Mouse (Mus musculus) neural tube, embryonic 13.5 days (tissue): ENCODE results near the gene Tbc1d10c. TPM values are rescaled to one million over a fixed set of nuclear protein-coding genes. Genes with fewer than 3 reads are reported as not detected.

Source experiments
- ATAC-seq: fragments of 200-750 bp; cut with Nextera tagmentation; 2 replicates; pipeline ENCODE4 v1.8.0; 2017; ENCODE audit warnings: low read depth, mild to moderate bottlenecking, moderate TSS enrichment, moderate library complexity
- H3K27ac ChIP-seq: fragments of 300-500 bp; sonication (generic); replicated peaks from 2 replicates; pipeline ENCODE4 v1.5.1; 2015; ENCODE audit warnings: moderate library complexity, mild to moderate bottlenecking, inconsistent platforms
- H3K27me3 ChIP-seq: fragments of 300-500 bp; sonication (generic); 2 replicates; pipeline ENCODE4 v1.6.1; 2015; ENCODE audit warnings: mild to moderate bottlenecking, inconsistent platforms
- H3K36me3 ChIP-seq: fragments of 300-500 bp; sonication (generic); 2 replicates; pipeline ENCODE4 v1.6.1; 2015; ENCODE audit warnings: mild to moderate bottlenecking, inconsistent platforms
- H3K4me1 ChIP-seq: fragments of 300-500 bp; sonication (generic); replicated peaks from 2 replicates; pipeline ENCODE4 v1.6.1; 2015; ENCODE audit warnings: inconsistent platforms
- H3K4me2 ChIP-seq: fragments of 300-500 bp; sonication (generic); 2 replicates; pipeline ENCODE4 v1.6.1; 2015; ENCODE audit warnings: inconsistent platforms, mild to moderate bottlenecking, moderate library complexity
- H3K4me3 ChIP-seq: fragments of 300-500 bp; sonication (generic); 2 replicates; pipeline ENCODE4 v1.5.1; 2015; ENCODE audit warnings: mild to moderate bottlenecking, inconsistent platforms
- H3K9ac ChIP-seq: fragments of 300-500 bp; sonication (generic); 2 replicates; pipeline ENCODE4 v1.6.1; 2015; ENCODE audit warnings: moderate library complexity, mild to moderate bottlenecking, inconsistent platforms
- H3K9me3 ChIP-seq: fragments of 300-500 bp; sonication (generic); 2 replicates; pipeline ENCODE4 v1.6.1; 2016; ENCODE audit warnings: inconsistent platforms
- WGBS: fragments of 180-500 bp; shearing (Covaris S2); methylation state at CpG from one replicate; pipeline ENCODE4 v1.1.7; 2015; 5-methylcytosine and 5-hydroxymethylcytosine counted together
- polyA plus RNA-seq: library from polyadenylated mRNA; unstranded; fragments of >200 nt; fragmentation: Nextera tagmentation; extraction: Ambion mirVana; gene quantifications from 2 replicates; pipeline ENCODE4 v1.2.1, GENCODE M21; 2015

The Tbc1d10c gene
- polyA plus RNA-seq: 0.80 and 0.88 TPM in 2 replicates

DNA sequence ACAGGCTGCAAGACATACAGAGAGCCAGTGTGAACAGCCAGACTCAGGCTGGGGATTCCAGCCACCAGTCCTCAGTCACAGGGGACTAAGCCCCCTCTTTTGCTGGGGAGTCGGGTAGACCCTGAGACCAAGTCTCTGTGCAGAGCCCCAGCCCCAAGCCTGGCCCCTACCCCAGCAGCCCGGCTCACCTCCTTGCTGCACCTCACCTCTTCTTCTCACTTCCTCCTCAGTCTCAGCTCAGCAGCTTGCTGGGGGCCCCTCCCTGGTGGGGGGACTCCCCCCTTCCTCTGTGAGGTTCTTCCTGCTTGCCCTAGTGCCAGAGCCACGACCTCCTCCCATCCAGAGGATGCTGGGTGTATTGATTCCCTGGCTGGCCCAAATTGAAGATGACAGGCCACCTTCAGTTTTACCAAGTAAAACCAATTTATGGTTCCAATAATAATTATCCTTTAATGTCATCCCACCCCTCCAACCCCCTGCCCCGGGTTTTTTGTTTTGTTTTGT, at the start of gene Tbc1d10c:
Gene Tbc1d10c, minus strand, starts transcription at position 454 of the 504 bp plus-strand sequence.
- peaks cover 28% of the 10 kb centered on the region for H3K36me3 ChIP-seq
- no peaks in the 10 kb centered on the region for H3K9me3 ChIP-seq
- H3K4me1 ChIP-seq: peaks cover 36% of the 10 kb centered on the region
- H3K27me3 ChIP-seq: no peaks in the 10 kb centered on the region
- peak within 1 kb of the TSS; percentile 95 for H3K27ac ChIP-seq
- WGBS: 65% methylated on average over 4 of the region's 4 CpGs
- H3K4me2 ChIP-seq: peak within 1 kb of the TSS; percentile 93
- no peak for ATAC-seq
- peak within 1 kb of the TSS; percentile 97 for H3K4me3 ChIP-seq
- peak within 1 kb of the TSS; percentile 99 for H3K9ac ChIP-seq

DNA sequence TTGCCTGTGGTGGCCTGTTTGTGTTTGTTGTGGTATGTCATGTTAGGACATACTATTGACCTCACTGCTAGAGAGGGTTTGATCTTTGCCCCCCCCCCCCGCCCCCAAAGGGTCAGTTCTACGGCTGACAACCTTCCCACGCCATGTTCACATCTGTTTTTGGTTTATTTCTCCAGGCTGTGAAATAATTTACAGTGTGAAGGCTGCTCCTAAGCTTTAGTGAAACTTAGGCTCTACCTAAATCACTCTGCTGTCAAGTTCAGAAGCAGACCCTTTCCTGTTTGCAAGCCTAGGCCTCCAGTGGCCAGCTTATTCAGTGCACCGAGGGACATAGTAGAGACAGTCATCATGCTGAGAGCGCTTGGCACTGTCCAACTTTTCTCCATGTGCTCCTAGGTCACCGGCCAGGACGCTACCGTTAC, 49.2 kb upstream of the Tbc1d10c start:
- 67% methylated on average over 8 of the region's 8 CpGs for WGBS

GRCm38 (mm10) chr19:4234548-4234947, 43.5 kb upstream of the Tbc1d10c start:
- no peak for ATAC-seq
- WGBS: 73% methylated on average over 4 of the region's 4 CpGs

More for the DNA sequence above, 49.2 kb upstream of the Tbc1d10c start:
- H3K9me3 ChIP-seq: no peaks in the 10 kb centered on the region
- no peak for ATAC-seq
- H3K9ac ChIP-seq: no peak overlapping the region
- H3K4me3 ChIP-seq: no peak overlapping the region
- no peak overlapping the region for H3K4me2 ChIP-seq
- H3K27me3 ChIP-seq: no peaks in the 10 kb centered on the region
- H3K4me1 ChIP-seq: no peaks in the 10 kb centered on the region
- no peaks in the 10 kb centered on the region for H3K36me3 ChIP-seq
- no peak overlapping the region for H3K27ac ChIP-seq

DNA sequence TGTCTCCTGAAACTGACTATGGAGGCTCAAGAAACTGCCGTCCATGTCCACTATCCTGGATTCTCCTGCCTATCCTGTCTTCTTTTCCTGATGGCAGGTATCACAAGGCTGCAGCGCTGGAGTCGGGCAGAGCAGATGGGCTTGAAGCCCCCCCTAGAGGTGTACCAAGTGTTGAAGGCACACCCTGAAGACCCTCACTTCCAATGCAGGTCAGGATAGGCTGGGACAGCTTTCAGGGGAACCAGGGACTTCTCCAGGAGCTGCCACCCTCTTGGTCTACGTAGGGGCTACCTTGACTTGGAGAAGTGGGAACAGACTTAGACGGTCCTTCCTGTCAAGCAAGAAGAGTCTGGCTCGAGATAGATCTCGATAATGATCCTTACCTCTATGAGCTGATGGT, 41.6 kb upstream of the Tbc1d10c start:
- peaks cover 26% of the 10 kb centered on the region for H3K27me3 ChIP-seq
- H3K27ac ChIP-seq: no peak overlapping the region
- H3K9ac ChIP-seq: peak overlapping the region; percentile 82
- peak overlapping the region; percentile 55; the same call in 1 of the 2 replicates for H3K4me3 ChIP-seq
- H3K4me2 ChIP-seq: peak overlapping the region; percentile 78
- H3K9me3 ChIP-seq: no peaks in the 10 kb centered on the region
- WGBS: 83% methylated on average over 7 of the region's 7 CpGs
- peaks cover 13% of the 10 kb centered on the region for H3K4me1 ChIP-seq
- no peaks in the 10 kb centered on the region for H3K36me3 ChIP-seq
- ATAC-seq: no peak

More at GRCm38 (mm10) chr19:4234548-4234947, 43.5 kb upstream of the Tbc1d10c start:
- H3K27me3 ChIP-seq: peaks cover 9% of the 10 kb centered on the region
- H3K4me2 ChIP-seq: no peak overlapping the region
- no peaks in the 10 kb centered on the region for H3K9me3 ChIP-seq
- H3K27ac ChIP-seq: no peak overlapping the region
- H3K36me3 ChIP-seq: no peaks in the 10 kb centered on the region
- H3K4me1 ChIP-seq: peaks cover 13% of the 10 kb centered on the region
- H3K4me3 ChIP-seq: no peak overlapping the region
- H3K9ac ChIP-seq: no peak overlapping the region

DNA sequence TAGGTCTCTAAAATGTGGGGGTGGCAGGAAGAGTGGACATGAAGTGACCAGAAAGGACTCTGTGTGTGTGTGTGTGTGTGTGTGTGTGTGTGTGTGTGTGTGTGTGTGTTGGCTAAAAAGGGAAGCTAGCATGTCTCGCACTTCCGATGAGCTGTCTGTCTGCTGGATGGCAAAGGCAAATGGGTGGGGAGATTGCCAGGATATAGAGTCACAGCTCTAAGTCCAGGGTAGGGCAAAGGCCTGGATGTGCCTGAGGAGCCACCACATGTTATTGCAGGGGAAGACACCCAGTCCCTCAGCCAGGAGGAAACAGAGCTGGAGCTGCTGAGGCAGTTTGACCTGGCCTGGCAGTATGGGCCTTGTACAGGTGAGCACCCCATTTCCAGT, 41.1 kb upstream of the Tbc1d10c start:
- Histone ChIP-seq H3K4me1 (peaks cover 13% of the 10 kb centered on the region), H3K4me3 (peak overlapping the region; percentile 55)
- WGBS: 68% methylated on average over 2 of the region's 2 CpGs

DNA sequence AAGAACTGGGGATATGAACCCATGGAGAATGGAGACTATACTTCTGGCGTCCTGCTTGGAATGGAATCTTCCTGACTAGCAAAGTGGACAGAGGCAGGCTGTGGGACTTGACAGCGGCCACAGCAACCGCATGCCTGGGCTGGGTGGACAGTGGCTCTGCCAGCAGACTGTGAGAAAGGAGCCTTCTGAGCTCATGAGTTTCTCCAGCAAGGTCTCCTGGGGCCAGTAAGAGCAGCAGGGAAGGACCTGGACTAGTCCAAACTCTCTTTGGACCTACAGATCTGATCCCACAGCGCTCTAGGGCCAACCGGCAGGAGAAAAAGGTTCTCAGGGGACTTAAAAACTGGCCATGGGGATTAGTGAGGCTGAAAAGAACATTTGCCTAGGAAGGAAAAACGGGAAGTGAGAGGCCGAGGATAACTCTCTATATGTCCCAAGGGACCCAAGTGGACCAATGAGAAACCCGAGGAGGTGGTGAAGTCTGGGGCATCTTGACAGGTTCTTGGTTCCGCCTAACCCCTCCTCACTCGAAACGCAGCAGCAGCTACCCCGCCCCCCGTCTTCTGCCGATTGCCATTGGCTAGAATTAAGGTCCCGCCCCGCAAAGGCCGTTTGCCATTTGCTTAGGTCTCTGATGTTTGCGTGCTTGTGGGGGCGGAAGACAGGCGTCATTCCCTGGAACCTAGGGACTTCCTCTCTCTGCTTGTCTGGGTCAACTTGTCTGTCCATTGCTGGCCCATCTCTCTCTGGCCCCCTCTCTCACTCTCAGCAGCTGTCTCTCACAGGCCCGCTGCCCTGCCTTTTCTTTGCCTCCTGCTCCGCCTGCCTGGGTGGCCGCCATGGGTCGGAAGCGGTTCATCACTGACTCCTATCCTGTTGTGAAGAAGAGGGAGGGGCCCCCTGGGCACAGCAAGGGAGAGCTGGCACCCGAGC, 40.4 kb upstream of the Tbc1d10c start, which contains the start of gene Pold4:
Gene Pold4, plus strand, starts transcription at position 647 of the 933 bp plus-strand sequence.
- peak; percentile 89 for ATAC-seq
- no peaks in the 10 kb centered on the region for H3K36me3 ChIP-seq
- H3K9ac ChIP-seq: peak within 1 kb of the TSS; percentile 82
- H3K27ac ChIP-seq: peak within 1 kb of the TSS; percentile 82
- H3K4me2 ChIP-seq: peak within 1 kb of the TSS; percentile 78
- H3K9me3 ChIP-seq: no peaks in the 10 kb centered on the region
- peak within 1 kb of the TSS; percentile 55 for H3K4me3 ChIP-seq
- peaks cover 32% of the 10 kb centered on the region for H3K27me3 ChIP-seq
- WGBS: 11% methylated on average over 26 of the region's 26 CpGs
- peaks cover 13% of the 10 kb centered on the region for H3K4me1 ChIP-seq

More for the DNA sequence above, 41.1 kb upstream of the Tbc1d10c start:
- H3K9ac ChIP-seq: peak overlapping the region; percentile 82
- H3K27ac ChIP-seq: peak overlapping the region; percentile 82
- H3K27me3 ChIP-seq: peaks cover 31% of the 10 kb centered on the region
- ATAC-seq: no peak
- H3K36me3 ChIP-seq: no peaks in the 10 kb centered on the region
- peak overlapping the region; percentile 78 for H3K4me2 ChIP-seq
- no peaks in the 10 kb centered on the region for H3K9me3 ChIP-seq

GRCm38 (mm10) chr19:4230415-4230814, 39.3 kb upstream of the Tbc1d10c start:
- ATAC-seq: no peak
- Histone ChIP-seq H3K27me3 (peaks cover 36% of the 10 kb centered on the region), H3K36me3 (no peaks in the 10 kb centered on the region), H3K4me1 (peaks cover 13% of the 10 kb centered on the region), H3K27ac (no peak overlapping the region), H3K4me2 (no peak overlapping the region), H3K9ac (peak overlapping the region; percentile 17; the same call in 1 of the 2 replicates), H3K9me3 (no peaks in the 10 kb centered on the region), H3K4me3 (no peak overlapping the region)
- WGBS: 75% methylated on average over 8 of the region's 8 CpGs

GRCm38 (mm10) chr19:4229451-4230076, 38.5 kb upstream of the Tbc1d10c start:
- no peaks in the 10 kb centered on the region for H3K9me3 ChIP-seq
- peaks cover 36% of the 10 kb centered on the region for H3K27me3 ChIP-seq
- H3K27ac ChIP-seq: no peak overlapping the region
- H3K36me3 ChIP-seq: no peaks in the 10 kb centered on the region
- ATAC-seq: no peak
- 42% methylated on average over 9 of the region's 9 CpGs for WGBS
- H3K9ac ChIP-seq: 0 out of 2 replicates have a peak overlapping the region, but pooled peaks have one; percentile 28
- peaks cover 13% of the 10 kb centered on the region for H3K4me1 ChIP-seq
- H3K4me2 ChIP-seq: no peak overlapping the region
- no peak overlapping the region for H3K4me3 ChIP-seq

- Histone ChIP-seq H3K4me3 (no peak overlapping the region), H3K27me3 (peaks cover 36% of the 10 kb centered on the region)
- 76% methylated on average over 4 of the region's 4 CpGs for WGBS
Observed at GRCm38 (mm10) chr19:4228891-4229290, 37.8 kb upstream of the Tbc1d10c start.

DNA sequence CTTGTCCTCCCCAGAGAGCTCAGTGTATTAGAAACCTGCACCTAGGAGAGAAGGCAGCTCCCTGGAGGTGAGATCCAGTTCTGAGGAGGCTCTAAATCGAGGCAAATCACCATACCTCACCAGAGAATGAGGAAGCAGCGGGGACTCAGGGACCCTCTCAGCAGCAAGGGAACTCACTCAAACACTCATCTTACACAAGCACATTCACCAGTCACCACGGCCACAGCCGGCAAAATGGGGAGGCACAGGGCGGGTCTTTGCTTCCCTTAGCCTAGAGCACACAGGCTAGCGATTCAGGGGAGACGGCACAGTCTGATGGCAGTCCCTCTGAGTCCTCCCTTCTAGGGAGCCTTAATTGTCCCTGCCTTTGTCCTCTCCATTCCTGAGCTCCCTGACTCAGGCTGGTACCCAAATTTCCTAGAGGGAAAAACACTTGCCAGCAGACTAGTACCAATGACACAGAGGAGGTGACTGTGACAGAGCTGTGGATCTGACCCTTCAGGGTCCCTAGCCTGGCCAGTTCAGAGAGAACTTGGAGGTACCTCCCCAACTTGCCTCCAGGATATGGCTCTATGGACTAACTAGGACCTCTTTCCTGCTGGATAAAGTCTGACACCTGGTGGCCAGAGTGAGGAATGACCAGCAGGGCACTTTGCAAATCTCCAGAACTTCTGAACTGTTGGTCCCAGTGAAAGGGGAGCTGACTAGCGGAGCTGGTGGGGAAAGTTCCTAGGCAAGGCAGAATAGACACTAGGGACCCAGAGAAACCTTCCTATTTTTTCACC, 37.0 kb upstream of the Tbc1d10c start:
- Histone ChIP-seq H3K4me2 (no peak overlapping the region), H3K4me3 (no peak overlapping the region), H3K4me1 (peaks cover 13% of the 10 kb centered on the region), H3K27ac (no peak overlapping the region), H3K9me3 (no peaks in the 10 kb centered on the region), H3K9ac (0 out of 2 replicates have a peak overlapping the region, but pooled peaks have one; percentile 0), H3K36me3 (no peaks in the 10 kb centered on the region), H3K27me3 (peaks cover 36% of the 10 kb centered on the region)
- no peak for ATAC-seq
- 16% methylated on average over 8 of the region's 8 CpGs for WGBS

More at GRCm38 (mm10) chr19:4228891-4229290, 37.8 kb upstream of the Tbc1d10c start:
- Histone ChIP-seq H3K4me2 (no peak overlapping the region), H3K27ac (no peak overlapping the region), H3K9ac (no peak overlapping the region), H3K36me3 (no peaks in the 10 kb centered on the region), H3K9me3 (no peaks in the 10 kb centered on the region), H3K4me1 (peaks cover 13% of the 10 kb centered on the region)
- ATAC-seq: no peak

- no peak overlapping the region for H3K4me2 ChIP-seq
- peaks cover 11% of the 10 kb centered on the region for H3K4me1 ChIP-seq
- 70% methylated on average over 5 of the region's 5 CpGs for WGBS
- no peak overlapping the region for H3K27ac ChIP-seq
- no peaks in the 10 kb centered on the region for H3K9me3 ChIP-seq
- peaks cover 36% of the 10 kb centered on the region for H3K27me3 ChIP-seq
- H3K4me3 ChIP-seq: no peak overlapping the region
- no peaks in the 10 kb centered on the region for H3K36me3 ChIP-seq
- no peak for ATAC-seq
- H3K9ac ChIP-seq: 0 out of 2 replicates have a peak overlapping the region, but pooled peaks have one; percentile 0
Observed at GRCm38 (mm10) chr19:4227446-4227845, 36.4 kb upstream of the Tbc1d10c start.
